Mouse (Mus musculus) neural tube, embryonic 10.5 days (tissue): ENCODE measurements around the gene Zfp65.
"Not testable (repeated sequence)": the region's sequence is repeated elsewhere in the genome, so short reads cannot be mapped to it uniquely, and the experiment has no call there.

Experiments used
- DNase-seq: peaks from one replicate; pipeline ENCODE4 v3.0.0-alpha.2; 2017; ENCODE audit warnings: low spot score; ENCODE audit errors: extremely low spot score

The Zfp65 gene

DNA sequence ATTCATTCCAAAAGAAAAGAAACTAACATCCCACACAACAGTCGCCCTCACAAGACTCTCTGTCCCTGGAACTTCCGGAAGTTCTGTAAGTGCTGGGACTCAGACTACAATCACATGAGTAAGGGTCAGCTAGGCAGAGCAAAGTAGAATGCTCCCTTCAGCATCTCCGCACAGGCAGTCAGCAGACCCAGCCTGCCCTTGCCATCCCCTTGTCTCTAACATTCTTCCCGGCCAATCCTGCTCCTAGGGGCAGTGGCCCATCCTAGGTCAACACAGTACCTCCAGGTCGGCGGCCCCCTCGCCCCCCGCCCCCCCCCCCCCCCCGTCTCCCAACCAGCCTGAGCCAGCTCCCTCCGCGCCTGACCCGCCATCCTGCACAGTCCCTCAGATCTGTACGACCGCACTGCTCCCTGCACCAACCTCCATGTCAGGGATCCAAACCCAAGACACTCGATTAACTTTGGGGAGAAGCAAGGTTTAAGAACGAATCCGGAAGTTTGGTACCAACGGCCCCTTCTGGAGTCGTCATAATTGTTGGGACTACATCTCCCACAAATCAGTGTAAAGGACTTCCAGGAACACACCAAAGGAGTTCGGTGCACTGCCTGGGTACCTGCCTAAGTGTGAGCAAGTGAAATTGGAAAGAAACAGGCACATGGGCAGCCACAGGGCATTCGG is at the start of gene Zfp65:
Gene Zfp65 (minus strand): TSS at position 533 of the 678 bp plus-strand sequence.
- peak; percentile 65 for DNase-seq

DNA sequence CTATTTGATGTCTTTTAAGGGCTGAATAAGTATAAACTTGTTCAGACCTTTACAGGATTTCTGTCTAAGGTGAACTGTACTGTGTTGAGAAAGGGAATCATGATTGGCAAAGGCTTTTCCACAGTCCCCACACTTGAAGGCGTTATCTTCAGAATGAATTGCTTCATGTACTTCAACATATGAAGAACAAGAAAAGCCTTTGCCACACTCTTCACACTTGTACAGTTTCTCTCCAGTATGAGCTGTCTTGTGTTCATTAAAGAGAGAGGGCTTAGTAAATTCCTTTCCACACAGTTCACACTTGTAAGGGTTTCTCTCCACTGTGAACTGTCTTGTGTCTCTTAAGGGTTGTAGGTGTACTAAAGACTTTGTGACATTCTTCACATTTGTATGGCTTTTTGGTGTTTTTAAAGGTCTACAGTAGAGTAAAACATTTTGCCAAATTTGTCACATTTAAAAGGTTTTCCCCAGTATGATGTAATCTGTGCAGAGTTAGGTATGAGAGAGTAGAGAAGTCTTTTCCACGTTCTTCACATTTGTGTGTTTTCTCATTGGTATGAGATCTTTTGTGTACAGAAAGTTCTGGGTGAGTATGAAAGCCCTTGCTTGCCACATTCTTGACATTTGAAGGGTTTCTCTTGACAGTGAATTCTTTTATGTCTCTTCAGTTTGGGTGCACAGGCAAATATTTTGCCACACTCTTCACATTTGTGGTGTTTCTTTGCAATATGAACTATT is 34.2 kb upstream of the Zfp65 start:
- DNase-seq = no peak

DNA sequence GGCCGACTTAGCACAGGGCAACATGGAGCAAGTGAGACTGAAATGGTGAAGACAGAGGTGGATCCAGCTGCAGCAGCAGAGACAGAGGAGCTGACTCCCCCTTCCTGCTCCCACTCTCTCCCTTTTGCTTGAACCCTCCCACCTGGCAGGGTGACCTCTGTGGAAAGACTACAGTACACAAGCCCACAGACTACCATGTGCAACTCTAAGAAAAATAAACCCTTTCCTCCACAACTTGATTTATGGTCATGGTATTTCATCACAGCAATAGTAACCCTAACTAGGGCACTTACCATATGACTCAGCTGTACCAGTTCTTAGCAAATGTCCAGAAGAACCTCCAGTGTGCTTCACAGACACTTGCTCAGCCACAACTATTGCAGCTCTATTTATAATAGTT is 31.0 kb upstream of the Zfp65 start:
- DNase-seq = no peak

DNA sequence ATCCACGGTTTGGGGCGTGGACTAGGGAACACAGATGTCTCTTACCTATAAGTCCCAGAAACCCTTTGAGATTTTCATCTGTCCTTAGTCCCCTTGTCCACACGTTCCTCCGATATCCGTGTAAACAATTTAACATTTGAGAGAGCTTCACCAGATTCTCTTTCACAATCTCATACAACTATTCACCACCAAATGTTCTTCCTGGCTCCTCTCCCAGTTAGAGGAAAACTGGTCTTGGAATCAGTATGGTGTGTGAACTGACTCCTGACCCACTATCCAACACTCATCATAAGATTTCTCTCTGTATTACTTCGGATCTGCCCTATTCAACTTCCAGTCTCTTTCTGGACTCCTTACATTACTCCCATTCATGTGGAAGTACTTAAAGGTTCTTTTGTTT is 26.8 kb upstream of the Zfp65 start:
- DNase-seq = no peak

DNA sequence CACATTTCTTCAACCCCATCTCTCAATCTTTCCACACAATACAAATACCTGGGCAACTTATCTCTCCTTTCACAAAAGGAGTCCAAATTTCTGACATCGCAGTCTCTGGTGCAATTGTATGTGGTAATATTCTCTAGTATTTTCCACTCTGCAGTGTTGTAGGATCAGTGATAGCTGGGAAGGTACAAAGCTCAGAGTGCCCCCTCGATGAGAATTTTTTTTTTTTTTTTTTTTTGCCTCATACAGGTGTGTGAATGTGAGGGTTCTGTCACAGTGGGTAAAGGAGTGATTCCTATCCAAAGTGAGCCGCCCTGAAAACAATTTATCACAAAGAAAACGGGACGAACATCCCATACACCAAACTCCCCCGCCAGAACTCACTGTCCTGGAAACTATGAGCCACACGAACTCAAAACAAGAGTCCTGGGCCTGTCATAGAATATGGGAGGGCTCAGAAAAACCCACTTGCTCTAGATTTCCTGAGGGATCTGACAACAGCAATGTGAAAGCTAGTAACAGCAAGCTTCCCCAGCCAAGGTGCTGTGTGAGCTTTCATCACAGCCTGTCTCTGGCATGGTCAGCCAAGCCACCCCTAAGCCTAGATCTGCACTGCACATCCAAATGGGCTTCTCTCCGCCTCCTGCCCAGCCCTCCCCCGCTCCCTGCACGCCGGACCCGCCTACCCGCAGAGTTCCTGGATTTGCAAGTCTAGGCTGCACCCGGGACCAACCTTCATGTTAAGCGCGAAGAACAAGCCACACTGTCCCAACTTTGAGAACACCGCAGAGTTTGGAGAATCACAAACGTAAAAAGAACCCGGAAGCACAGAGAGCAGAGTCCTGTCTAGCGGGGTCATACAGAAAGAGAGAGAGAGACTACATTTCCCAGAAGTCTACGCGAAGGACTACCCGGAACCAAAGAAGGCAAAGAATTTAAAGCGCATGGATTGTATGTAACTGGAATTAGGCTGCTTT is 25.6 kb upstream of the Zfp65 start, which contains the start of gene Zfp85:
Gene Zfp85 (minus strand): TSS at position 896 of the 974 bp plus-strand sequence.
- DNase-seq = peak; percentile 77

DNA sequence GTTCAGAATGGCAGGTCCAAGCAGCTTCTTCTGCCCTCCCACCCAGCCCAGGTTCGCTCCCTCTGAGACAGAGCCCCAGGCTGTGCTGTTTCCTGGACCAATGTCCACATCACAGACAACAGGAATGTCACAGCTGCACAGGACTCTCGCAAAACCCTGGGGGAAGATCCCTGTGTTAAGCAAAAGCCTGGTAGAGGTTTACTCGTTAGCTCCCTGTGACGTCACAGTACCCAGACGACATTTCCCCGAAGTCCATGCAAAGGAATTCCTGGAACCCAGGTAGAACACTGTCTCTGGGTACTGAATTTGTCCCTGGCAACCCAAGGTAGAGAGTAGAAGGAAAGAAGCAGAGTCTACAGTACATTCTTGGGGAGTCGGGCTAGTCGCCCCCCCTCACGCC is 14.9 kb upstream of the Zfp65 start:
- no peak for DNase-seq

DNA sequence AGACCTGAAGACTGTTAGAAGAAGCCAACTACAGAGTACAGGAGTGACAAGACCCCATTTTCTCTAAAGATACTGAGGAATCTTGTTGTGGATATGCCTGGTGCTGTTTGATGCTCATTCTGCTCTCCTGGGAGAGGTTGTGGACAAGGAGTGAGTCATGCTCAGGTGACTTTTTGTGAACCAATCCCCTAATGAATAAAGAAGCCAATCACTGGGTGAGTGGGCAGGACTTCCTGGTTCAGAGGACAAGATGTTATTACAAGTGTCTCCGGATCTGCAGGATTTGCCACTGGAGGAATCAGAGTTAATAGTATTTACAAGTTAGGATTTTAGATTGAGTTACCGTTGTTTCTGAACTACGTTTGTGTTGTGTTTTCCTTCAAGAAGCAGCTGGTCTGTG is 14.0 kb upstream of the Zfp65 start:
- DNase-seq = no peak

DNA sequence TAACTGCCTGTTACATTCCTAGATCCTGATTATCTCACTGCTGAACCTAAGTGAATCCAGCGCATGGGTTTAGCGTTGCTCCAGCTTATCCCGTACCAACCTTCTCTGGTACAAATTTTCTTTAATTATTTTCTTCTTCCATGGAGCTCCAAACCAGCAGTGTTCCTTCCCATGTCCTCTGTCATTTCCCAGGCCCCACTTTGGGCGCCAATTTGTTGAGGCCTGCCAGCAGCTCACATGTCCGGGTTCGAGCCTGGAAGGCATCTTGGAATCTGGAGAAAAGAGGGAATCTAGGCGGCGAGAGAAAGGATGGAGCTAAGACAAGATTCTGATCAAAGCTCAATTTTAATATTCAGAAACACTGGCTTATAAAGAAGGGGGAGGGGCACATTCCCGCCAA is 5.4 kb upstream of the Zfp65 start:
- DNase-seq = not testable (repeated sequence)

DNA sequence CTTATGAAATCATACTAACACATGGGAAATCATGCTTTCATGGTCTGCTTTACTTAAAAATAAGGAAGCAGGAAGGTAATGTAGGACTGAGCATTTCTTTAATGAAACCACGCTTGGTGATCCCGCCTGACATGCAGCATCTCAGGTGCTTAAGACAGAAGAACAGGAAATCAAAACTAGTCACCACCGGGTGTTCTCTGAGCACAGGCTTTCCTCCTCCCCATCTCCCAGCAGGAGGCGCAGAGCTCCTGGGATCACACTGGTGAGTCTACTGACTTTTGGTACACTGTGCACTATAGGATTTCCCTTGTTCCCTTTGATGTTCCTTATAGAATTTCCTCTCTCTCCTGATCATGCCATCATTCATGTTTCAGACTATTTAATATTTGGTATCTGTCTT is 468 bp upstream of the Zfp65 start:
- not testable (repeated sequence) for DNase-seq

DNA sequence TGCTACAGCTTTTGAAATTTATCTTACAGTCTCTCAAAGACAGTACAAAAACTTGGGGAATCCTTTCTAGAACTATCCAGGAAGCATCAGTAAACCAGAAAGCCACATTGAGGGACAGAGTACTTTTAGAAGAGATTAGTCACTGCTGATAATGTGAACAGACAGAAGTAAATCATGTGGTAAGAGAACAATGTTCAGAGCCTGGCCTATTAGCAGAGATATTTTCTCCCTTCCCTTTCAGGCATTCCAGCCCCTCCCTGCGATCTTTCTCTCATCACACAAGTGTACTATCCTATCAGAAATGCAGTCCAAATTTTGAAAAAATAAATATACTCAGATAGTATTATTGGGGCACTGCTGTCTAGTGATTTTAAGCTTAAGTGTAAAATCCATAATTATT is 867 bp downstream of the Zfp65 start:
- DNase-seq = no peak

DNA sequence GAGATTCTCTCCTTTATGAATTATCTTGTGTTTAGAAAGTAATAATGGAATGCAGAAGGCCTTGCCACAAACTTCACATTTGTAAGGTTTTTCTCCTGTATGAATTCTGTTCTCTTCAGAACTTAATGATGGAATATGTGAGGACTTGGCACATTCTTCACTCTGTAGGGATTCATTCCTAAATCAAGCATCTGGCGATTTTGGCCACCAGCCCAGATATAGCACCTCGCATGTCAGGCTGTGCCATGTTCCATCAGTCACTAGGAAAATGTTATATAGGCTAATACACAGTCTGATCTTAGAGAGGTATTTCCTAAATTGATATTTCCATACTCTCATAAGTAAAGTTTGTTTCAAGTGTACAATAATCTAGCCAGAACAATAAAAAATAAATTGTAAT is 3.6 kb downstream of the Zfp65 start:
- DNase-seq = not testable (repeated sequence)

DNA sequence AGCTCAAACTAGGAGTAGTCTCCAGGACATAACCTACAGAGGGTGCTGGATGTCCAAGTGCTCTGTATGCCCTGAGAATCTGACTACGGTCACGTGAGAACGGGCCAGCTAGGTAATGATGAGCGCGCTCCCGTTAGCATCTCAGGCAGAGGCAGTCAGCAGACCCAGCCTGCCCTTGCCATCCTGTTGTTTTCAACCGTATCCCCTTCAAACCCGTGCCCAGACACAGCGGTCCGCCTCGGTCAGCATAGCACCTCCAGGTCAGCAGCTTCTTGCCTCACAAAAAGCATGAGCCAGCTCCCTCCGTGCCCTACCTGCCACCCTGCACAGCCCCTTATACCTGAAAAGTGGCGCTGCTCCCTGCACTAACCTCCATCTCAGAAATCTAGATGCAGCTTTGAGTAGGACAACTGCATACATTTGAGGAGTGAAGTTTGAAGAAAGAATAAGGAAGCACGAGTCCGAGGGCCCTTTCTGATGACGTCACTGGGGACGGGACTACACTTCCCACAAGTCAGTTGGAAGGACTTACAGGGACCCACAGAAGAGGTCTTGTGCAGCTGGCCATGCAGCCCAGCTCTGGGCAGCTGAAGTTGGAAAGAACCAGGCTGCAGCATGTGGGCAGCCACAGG is 5.0 kb downstream of the Zfp65 start:
- DNase-seq = peak; percentile 85

DNA sequence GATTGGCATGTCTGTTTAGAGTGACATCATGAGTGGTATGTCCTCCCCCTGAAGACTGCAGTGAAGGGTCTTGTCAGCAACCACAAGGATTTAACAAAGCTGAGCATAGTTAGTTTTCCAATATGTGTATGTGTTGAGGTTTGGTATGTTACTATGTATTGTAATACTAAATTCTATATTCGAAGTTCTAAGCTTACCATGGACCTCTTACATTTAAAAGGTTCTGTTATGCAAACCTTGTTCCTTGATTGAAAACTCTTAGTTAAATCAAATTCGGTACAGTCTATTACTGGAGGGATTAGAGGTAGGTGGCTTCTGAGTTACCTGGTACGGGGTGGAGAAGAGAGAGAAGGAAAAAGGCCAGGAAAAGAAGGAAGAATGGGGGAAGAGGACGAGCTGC is 42.0 kb downstream of the Zfp65 start, which contains the start of gene Zfp738:
Gene Zfp738 (minus strand): TSS at position 101 of the 400 bp plus-strand sequence.
- DNase-seq = no peak

DNA sequence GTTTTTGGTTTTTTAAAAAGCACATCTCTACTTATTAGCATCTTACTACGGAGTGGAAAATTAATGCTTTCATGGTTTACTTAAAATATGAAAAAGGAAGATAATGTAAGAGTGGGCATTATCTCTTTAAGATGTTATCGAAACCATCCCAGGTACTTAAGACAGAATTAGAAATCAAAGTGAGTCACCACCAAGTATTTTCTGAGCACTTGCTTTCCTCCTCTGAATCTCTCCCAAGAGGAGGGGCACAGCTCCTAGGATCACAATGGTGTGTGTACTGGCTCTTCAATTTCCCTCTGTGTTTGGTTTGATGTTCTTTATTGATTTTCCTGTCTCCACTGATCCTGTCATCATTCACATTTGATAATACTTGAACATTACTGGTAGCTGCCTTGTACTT is 45.1 kb downstream of the Zfp65 start:
- not testable (repeated sequence) for DNase-seq

DNA sequence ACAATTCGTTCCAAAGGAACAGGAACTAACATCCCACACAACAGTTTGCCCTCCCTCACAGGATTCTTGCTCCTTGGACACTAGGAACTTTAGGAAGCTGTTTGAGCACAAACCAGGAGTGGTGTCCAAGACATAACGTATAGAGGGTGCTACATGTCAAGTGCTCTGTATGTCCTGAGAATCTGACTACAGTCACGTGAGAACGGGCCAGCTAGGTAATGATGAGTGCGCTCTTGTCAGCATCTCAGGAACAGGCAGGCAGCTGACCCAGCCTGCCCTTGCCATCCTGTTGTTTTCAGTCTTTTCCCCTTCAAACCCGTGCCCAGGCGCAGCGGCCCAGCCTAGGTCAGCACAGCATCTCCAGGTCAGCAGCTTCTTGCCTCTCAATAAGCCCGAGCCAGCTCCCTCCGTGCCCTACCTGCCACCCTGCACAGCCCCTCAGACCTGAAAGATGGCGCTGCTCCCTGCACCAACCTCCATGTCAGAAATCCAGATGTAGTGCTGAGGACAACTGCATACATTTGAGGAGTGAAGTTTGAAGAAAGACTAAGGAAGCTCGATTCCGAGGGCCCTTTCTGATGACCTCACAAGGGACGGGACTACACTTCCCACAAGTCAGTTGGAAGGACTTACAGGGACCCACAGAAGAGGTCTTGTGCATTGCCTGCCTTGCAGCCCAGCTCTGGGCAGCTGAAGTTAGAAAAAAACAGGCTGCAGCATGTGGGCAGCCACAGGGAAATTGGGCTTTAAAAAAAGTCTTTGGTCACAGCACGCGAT is 45.8 kb downstream of the Zfp65 start:
- DNase-seq = peak; percentile 78

DNA sequence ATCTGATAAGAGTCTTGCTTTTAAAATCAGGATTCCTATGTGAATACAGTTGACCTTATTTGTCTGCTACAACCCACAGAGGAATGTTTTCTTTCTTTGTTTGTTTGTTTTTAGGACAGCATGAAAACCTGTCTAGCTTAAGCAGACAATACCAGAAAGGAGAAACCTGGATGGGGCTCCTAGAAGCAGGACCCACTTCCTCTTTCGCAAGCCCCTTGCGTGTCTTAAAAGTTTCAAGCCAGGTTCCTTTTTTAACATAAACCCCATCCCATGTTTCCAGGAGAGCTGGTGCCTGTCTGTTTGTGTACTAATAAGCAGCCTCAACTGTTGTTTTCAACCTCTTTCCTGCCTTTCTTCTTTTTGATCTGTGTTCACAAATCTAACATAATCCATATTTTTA is 54.1 kb downstream of the Zfp65 start:
- DNase-seq = no peak
